Mouse (Mus musculus): ENCODE data around the gene Immp2l. TPM values are rescaled to one million over a fixed set of nuclear protein-coding genes. Genes with fewer than 3 reads are reported as not detected.
A peak's percentile ranks its signal among the peaks of the same experiment; 100 is the strongest.

Immp2l gene
- polyA plus RNA-seq, 2 experiments: 6.9 to 10.6 TPM

DNA sequence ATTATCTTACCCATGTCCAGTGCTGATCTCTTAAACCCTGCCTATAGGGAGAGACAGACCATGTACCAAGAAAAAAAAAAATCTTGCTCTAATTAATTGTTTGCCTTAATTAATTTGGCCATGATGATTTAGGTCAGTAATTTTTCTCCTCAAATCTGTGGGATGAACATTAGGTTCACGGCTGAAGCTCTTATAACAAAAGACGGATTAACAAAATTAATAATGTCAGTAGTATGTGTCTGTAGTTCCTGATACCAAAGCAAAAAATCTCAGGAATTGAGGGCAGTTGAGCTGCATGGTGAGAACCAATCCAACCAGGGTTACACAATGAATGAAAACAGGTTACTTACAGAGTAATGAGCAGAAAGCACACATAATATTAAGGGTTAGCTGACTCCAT is 29.0 kb upstream of the Immp2l start:
- Histone ChIP-seq H3K9ac (ENCODE audit: low read depth, low read length, severe bottlenecking) (no peak overlapping the region), H3K9me3 (ENCODE audit: control insufficient read depth, low read length) (no peaks in the 10 kb centered on the region), H3K4me3 (replicated peaks; ENCODE audit: low read length) (no peak overlapping the region), H3K27me3 (ENCODE audit: control insufficient read depth, insufficient read depth, low read length) (no peaks in the 10 kb centered on the region), H3K36me3 (ENCODE audit: control insufficient read depth, insufficient read depth, low read length) (no peaks in the 10 kb centered on the region), H3K4me1 (ENCODE audit: control insufficient read depth, insufficient read depth, low read length) (no peaks in the 10 kb centered on the region), H3K27ac (replicated peaks; ENCODE audit: low read depth, low read length) (no peak overlapping the region), H3K4me2 (replicated peaks; ENCODE audit: low read depth, low read length, severe bottlenecking) (no peak overlapping the region)
- WGBS: 88% methylated on average over 2 of the region's 2 CpGs
- ATAC-seq (ENCODE audit: low FRiP score, low read depth) (no peak), DNase-seq (ENCODE audit: low spot score) (no peak)
- no peak for TF ChIP-seq POLR2A (IDR thresholded peaks at IDR 0.05; ENCODE audit: borderline replicate concordance, extremely low read depth, insufficient read depth, insufficient read length)

DNA sequence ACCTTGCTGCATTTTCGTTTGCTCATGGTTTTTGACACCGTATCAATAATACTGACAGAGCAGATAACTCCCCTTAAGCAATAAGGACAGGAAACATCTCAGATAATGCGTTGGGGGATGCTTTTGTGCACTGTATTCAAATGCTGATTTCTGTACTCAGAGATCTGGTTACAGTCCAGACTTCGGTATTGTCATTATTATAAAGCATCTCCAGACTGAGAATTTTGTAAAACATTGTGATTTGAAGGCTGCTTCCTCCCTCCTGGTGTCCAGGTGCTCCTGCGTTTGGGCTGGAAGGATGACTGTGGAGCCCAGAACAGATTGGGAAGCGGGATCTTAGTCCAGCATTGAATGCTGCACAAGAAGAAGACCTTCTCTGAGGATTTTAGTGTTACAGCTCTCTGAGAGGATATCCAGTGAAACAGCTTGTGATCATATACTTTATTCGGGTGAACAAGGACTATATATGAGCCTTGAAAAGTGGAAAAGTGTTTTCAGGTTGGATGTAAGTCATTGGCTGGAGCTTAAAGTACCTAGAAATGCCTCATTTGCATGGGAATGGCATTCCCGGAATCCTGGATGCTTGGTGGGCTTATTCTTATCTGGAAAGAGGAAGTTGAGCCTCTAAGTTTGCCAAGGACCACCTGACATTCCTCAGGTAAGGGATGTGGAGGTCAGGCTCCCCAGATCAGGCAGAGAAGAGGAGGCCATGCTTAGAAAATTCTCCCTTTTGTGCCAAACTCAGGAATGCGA is 28.1 kb upstream of the Immp2l start:
- no peak overlapping the region for H3K4me2 ChIP-seq (replicated peaks; ENCODE audit: low read depth, low read length, severe bottlenecking)
- no peaks in the 10 kb centered on the region for H3K36me3 ChIP-seq (ENCODE audit: control insufficient read depth, insufficient read depth, low read length)
- no peak overlapping the region for H3K4me3 ChIP-seq (replicated peaks; ENCODE audit: low read length)
- H3K27ac ChIP-seq (replicated peaks; ENCODE audit: low read depth, low read length): no peak overlapping the region
- no peaks in the 10 kb centered on the region for H3K27me3 ChIP-seq (ENCODE audit: control insufficient read depth, insufficient read depth, low read length)
- ATAC-seq (ENCODE audit: low FRiP score, low read depth) (no peak), DNase-seq (ENCODE audit: low spot score) (no peak)
- no peak for TF ChIP-seq POLR2A (IDR thresholded peaks at IDR 0.05; ENCODE audit: borderline replicate concordance, extremely low read depth, insufficient read depth, insufficient read length)
- no peaks in the 10 kb centered on the region for H3K4me1 ChIP-seq (ENCODE audit: control insufficient read depth, insufficient read depth, low read length)
- 82% methylated on average over 9 of the region's 9 CpGs for WGBS
- no peaks in the 10 kb centered on the region for H3K9me3 ChIP-seq (ENCODE audit: control insufficient read depth, low read length)
- H3K9ac ChIP-seq (ENCODE audit: low read depth, low read length, severe bottlenecking): no peak overlapping the region

DNA sequence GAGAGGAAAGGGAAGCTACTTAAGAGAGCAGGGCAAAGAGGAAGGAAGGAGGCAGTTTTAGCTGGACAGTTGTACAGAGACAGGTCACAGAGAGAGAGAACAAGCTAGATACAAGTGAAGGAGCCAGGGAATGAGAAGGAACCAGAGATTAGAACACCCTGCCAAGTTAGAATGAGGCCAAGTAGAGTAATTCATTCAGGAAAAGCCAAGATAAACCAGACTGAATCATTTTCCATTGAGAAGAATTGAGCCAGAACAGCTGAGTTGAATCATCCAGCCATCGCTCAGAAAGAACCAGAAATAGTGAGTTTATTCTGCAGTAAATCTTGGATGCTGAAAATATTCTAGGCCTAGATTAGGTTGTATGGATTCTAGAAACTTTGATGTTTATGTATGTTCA is 1.4 kb upstream of the Immp2l start:
- Histone ChIP-seq H3K9me3 (ENCODE audit: control insufficient read depth, low read length) (no peaks in the 10 kb centered on the region), H3K36me3 (ENCODE audit: control insufficient read depth, insufficient read depth, low read length) (no peaks in the 10 kb centered on the region), H3K27ac (replicated peaks; ENCODE audit: low read depth, low read length) (no peak overlapping the region), H3K27me3 (ENCODE audit: control insufficient read depth, insufficient read depth, low read length) (no peaks in the 10 kb centered on the region), H3K4me2 (replicated peaks; ENCODE audit: low read depth, low read length, severe bottlenecking) (no peak overlapping the region), H3K4me3 (replicated peaks; ENCODE audit: low read length) (no peak overlapping the region), H3K9ac (ENCODE audit: low read depth, low read length, severe bottlenecking) (no peak overlapping the region), H3K4me1 (ENCODE audit: control insufficient read depth, insufficient read depth, low read length) (no peaks in the 10 kb centered on the region)
- WGBS: 78% methylated on average over 1 of the region's 1 CpGs
- DNase-seq (ENCODE audit: low spot score) (peak; percentile 5), ATAC-seq (ENCODE audit: low FRiP score, low read depth) (no peak)
- TF ChIP-seq POLR2A (IDR thresholded peaks at IDR 0.05; ENCODE audit: borderline replicate concordance, extremely low read depth, insufficient read depth, insufficient read length): no peak

DNA sequence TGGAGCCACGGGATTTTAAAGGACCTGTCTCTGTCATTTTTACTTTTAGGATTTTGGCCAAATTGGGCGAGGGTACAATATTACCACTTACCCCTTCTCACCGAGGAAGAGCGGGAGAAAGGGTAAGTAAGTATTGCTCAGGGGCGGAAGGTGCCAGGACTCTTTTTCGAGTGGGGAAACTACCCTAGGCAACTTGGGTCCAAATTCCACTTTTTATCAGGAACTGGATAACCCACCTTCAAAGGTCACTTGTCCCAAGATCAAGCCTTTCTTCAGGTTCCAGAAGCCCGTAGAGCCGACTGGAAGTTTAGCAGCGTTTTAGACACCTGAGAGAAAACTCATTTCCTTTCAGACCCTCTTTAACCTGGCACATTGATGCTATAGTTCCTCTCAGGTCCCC is 622 bp downstream of the Immp2l start:
- no peak for TF ChIP-seq POLR2A (IDR thresholded peaks at IDR 0.05; ENCODE audit: borderline replicate concordance, extremely low read depth, insufficient read depth, insufficient read length)
- no peaks in the 10 kb centered on the region for H3K4me1 ChIP-seq (ENCODE audit: control insufficient read depth, insufficient read depth, low read length)

DNA sequence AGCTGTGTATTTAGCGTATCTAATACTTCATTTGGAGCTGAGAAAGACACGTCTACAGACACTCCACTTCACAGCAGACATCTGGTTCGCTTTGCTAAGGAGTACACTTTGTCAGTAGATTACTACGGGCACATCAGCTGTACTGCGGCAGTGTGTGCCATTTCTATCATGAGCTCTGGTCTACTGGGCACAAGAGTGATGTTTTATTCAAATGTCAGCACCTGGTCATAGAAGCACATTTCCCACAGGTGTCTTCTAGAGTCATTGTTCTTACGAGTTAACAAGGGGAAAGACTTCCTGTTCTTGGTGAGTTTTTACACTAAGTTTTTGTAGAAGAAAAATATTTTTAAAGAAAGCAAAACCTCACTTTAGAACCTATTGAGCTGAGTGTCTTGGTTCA is 3.6 kb downstream of the Immp2l start:
- H3K4me3 ChIP-seq (replicated peaks; ENCODE audit: low read length): no peak overlapping the region
- TF ChIP-seq POLR2A (IDR thresholded peaks at IDR 0.05; ENCODE audit: borderline replicate concordance, extremely low read depth, insufficient read depth, insufficient read length): no peak
- no peaks in the 10 kb centered on the region for H3K27me3 ChIP-seq (ENCODE audit: control insufficient read depth, insufficient read depth, low read length)
- 82% methylated on average over 6 of the region's 6 CpGs for WGBS
- H3K4me1 ChIP-seq (ENCODE audit: control insufficient read depth, insufficient read depth, low read length): no peaks in the 10 kb centered on the region
- DNase-seq (ENCODE audit: low spot score) (no peak), ATAC-seq (ENCODE audit: low FRiP score, low read depth) (no peak)
- H3K9ac ChIP-seq (ENCODE audit: low read depth, low read length, severe bottlenecking): no peak overlapping the region
- no peak overlapping the region for H3K4me2 ChIP-seq (replicated peaks; ENCODE audit: low read depth, low read length, severe bottlenecking)
- no peaks in the 10 kb centered on the region for H3K36me3 ChIP-seq (ENCODE audit: control insufficient read depth, insufficient read depth, low read length)
- H3K27ac ChIP-seq (replicated peaks; ENCODE audit: low read depth, low read length): no peak overlapping the region
- H3K9me3 ChIP-seq (ENCODE audit: control insufficient read depth, low read length): no peaks in the 10 kb centered on the region

More for the DNA sequence above, 622 bp downstream of the Immp2l start:
- WGBS: 8% methylated on average over 9 of the region's 9 CpGs
- ATAC-seq (ENCODE audit: low FRiP score, low read depth) (no peak), DNase-seq (ENCODE audit: low spot score) (no peak)
- Histone ChIP-seq H3K9ac (ENCODE audit: low read depth, low read length, severe bottlenecking) (peak overlapping the region; percentile 77), H3K9me3 (ENCODE audit: control insufficient read depth, low read length) (no peaks in the 10 kb centered on the region), H3K36me3 (ENCODE audit: control insufficient read depth, insufficient read depth, low read length) (no peaks in the 10 kb centered on the region), H3K27me3 (ENCODE audit: control insufficient read depth, insufficient read depth, low read length) (no peaks in the 10 kb centered on the region), H3K27ac (replicated peaks; ENCODE audit: low read depth, low read length) (peak overlapping the region; percentile 43; the same call in 1 of the 2 replicates), H3K4me3 (replicated peaks; ENCODE audit: low read length) (peak overlapping the region; percentile 66), H3K4me2 (replicated peaks; ENCODE audit: low read depth, low read length, severe bottlenecking) (peak overlapping the region; percentile 75)

All from limb, embryonic 14.5 days (tissue).